In genomic region chr19:38441860-38442259, GRCm38 (mm10) we compare ENCODE assay signal across 23 mouse cellular contexts. TPM values are rescaled to one million over a fixed set of nuclear protein-coding genes. Genes with fewer than 3 reads are reported as not detected.
A peak's percentile ranks its signal among the peaks of the same experiment; 100 is the strongest.
DNase-seq lines count a peak whose midpoint lies in the region; ATAC-seq and TF ChIP-seq lines count a peak whose summit lies in the region.
"Had no signal": no experiment of that assay in that cellular context is flagged by ENCODE, and none has a peak within 500 bp of the region (broad histone marks: within the 10 kb centered on the region; RNA-seq: fewer than 3 reads in every experiment).

No protein-coding gene starts in this region.

- H3K4me3 ChIP-seq in hindbrain, postnatal 0 days (ENCODE audit: low read length) = no peak overlapping the region
- H3K4me3 ChIP-seq in hindbrain, embryonic 13.5 days = no peak overlapping the region
- no peak overlapping the region for H3K4me3 ChIP-seq in forebrain, embryonic 14.5 days (ENCODE audit: low read depth, low read length)
- H3K4me3 ChIP-seq: forebrain, embryonic 10.5 days; liver, embryonic 15.5 days; lung, embryonic 15.5 days; midbrain, embryonic 10.5 days had no signal

- no peak overlapping the region for H3K27ac ChIP-seq in hindbrain, postnatal 0 days
- no peak overlapping the region for H3K27ac ChIP-seq in hindbrain, embryonic 13.5 days
- H3K27ac ChIP-seq in forebrain, embryonic 14.5 days (ENCODE audit: low read depth, low read length) = no peak overlapping the region
- H3K27ac ChIP-seq: forebrain, embryonic 10.5 days; liver, embryonic 15.5 days; lung, embryonic 15.5 days; macrophage; midbrain, embryonic 10.5 days had no signal

- DNase-seq in hindbrain, postnatal 0 days (ENCODE audit: low spot score) = no peak
- DNase-seq in R1 (ENCODE audit: low read depth, low spot score) = peak; percentile 28
- peak; percentile 16 for DNase-seq in embryo, embryonic 11 days
- DNase-seq in forelimb bud, embryonic 11.5 days (ENCODE audit: low read depth, low spot score) = peak; percentile 24
- DNase-seq in left cerebral cortex, postnatal 25 days (ENCODE audit: low spot score in 2 of 2) = no peak
- no peak for DNase-seq in left cerebral cortex, postnatal 36 days (ENCODE audit: low spot score in 2 of 2)
- no peak for DNase-seq in forebrain, embryonic 14.5 days (ENCODE audit: low spot score)
- DNase-seq: adrenal gland, postnatal 36 days; cerebellum, adult 9-10 months; forebrain, postnatal 0 days; kidney, adult 2 months; kidney, postnatal 36 days; liver; thymus, adult 2 months; thymus, postnatal 4 days had no signal

- H3K4me2 ChIP-seq in hindbrain, postnatal 0 days (ENCODE audit: low read depth, low read length) = no peak overlapping the region
- no peak overlapping the region for H3K4me2 ChIP-seq in hindbrain, embryonic 13.5 days
- no peak overlapping the region for H3K4me2 ChIP-seq in forebrain, embryonic 14.5 days (ENCODE audit: low read length)
- H3K4me2 ChIP-seq: liver, embryonic 15.5 days; lung, embryonic 15.5 days had no signal

- H3K36me3 ChIP-seq in hindbrain, postnatal 0 days (ENCODE audit: insufficient read depth, low read length) = no peaks in the 10 kb centered on the region
- no peaks in the 10 kb centered on the region for H3K36me3 ChIP-seq in hindbrain, embryonic 13.5 days
- no peaks in the 10 kb centered on the region for H3K36me3 ChIP-seq in forebrain, embryonic 14.5 days (ENCODE audit: control insufficient read depth, insufficient read depth, low read length)
- H3K36me3 ChIP-seq: forebrain, embryonic 10.5 days; liver, embryonic 15.5 days; lung, embryonic 15.5 days; midbrain, embryonic 10.5 days had no signal

- WGBS in hindbrain, postnatal 0 days = 78% methylated on average over 8 of the region's 8 CpGs
- 80% methylated on average over 8 of the region's 8 CpGs for WGBS in hindbrain, embryonic 13.5 days
- 76% methylated on average over 8 of the region's 8 CpGs for WGBS in forebrain, embryonic 14.5 days

- no peak for ATAC-seq in hindbrain, postnatal 0 days
- no peak for ATAC-seq in hindbrain, embryonic 13.5 days (ENCODE audit: low FRiP score)
- no peak for ATAC-seq in forebrain, embryonic 14.5 days
- ATAC-seq: CD4-positive, CD25-positive, alpha-beta regulatory T cell, adult 4 months; forebrain, postnatal 0 days had no signal

- no peaks in the 10 kb centered on the region for H3K4me1 ChIP-seq in hindbrain, postnatal 0 days (ENCODE audit: insufficient read depth, low read length)
- H3K4me1 ChIP-seq in hindbrain, embryonic 13.5 days (replicated peaks) = no peaks in the 10 kb centered on the region
- no peaks in the 10 kb centered on the region for H3K4me1 ChIP-seq in forebrain, embryonic 14.5 days (ENCODE audit: control insufficient read depth, insufficient read depth, low read length)
- H3K4me1 ChIP-seq: forebrain, embryonic 10.5 days; liver, embryonic 15.5 days; lung, embryonic 15.5 days; midbrain, embryonic 10.5 days had no signal

- peak; percentile 18; the same call in 1 of the 2 replicates for TF ChIP-seq CTCF in hindbrain, postnatal 0 days (IDR thresholded peaks at IDR 0.05; ENCODE audit: low read depth)

- no peaks in the 10 kb centered on the region for H3K27me3 ChIP-seq in hindbrain, postnatal 0 days (ENCODE audit: insufficient read depth, low read length)
- no peaks in the 10 kb centered on the region for H3K27me3 ChIP-seq in hindbrain, embryonic 13.5 days
- no peaks in the 10 kb centered on the region for H3K27me3 ChIP-seq in forebrain, embryonic 14.5 days (replicated peaks; ENCODE audit: control insufficient read depth, insufficient read depth, low read length)
- H3K27me3 ChIP-seq: liver, embryonic 15.5 days; lung, embryonic 15.5 days had no signal

- intact Hi-C loops in left cerebral cortex, postnatal 25 days (cut with DNase I) = no loop called here
- intact Hi-C loops in left cerebral cortex, postnatal 36 days (cut with DNase I) = no loop called here

- H3K9me3 ChIP-seq in hindbrain, postnatal 0 days (ENCODE audit: low read length) = no peaks in the 10 kb centered on the region
- no peaks in the 10 kb centered on the region for H3K9me3 ChIP-seq in hindbrain, embryonic 13.5 days
- no peaks in the 10 kb centered on the region for H3K9me3 ChIP-seq in forebrain, embryonic 14.5 days (replicated peaks; ENCODE audit: control insufficient read depth, low read length)
- H3K9me3 ChIP-seq: forebrain, embryonic 10.5 days; liver, embryonic 15.5 days; lung, embryonic 15.5 days; midbrain, embryonic 10.5 days had no signal

- H3K9ac ChIP-seq in hindbrain, postnatal 0 days (replicated peaks; ENCODE audit: low read length) = no peak overlapping the region
- no peak overlapping the region for H3K9ac ChIP-seq in hindbrain, embryonic 13.5 days
- no peak overlapping the region for H3K9ac ChIP-seq in forebrain, embryonic 14.5 days (ENCODE audit: low read length)
- H3K9ac ChIP-seq: forebrain, postnatal 0 days; liver, embryonic 15.5 days; lung, embryonic 15.5 days had no signal

RNA-seq across cellular contexts. Expression of gene Plce1, which starts 39.0 kb away (rescaled TPM):
- 10.0 TPM in 2 replicates for total RNA-seq in hindbrain, postnatal 0 days (2014; rRNA removed)
- 5.2 and 5.7 TPM in 2 replicates for polyA plus RNA-seq in hindbrain, postnatal 0 days (2015; fragmentation: Nextera tagmentation; extraction: Ambion mirVana)
- 3.8 and 4.8 TPM in 2 replicates for polyA plus RNA-seq in hindbrain, embryonic 13.5 days (2015; fragmentation: Nextera tagmentation; extraction: Ambion mirVana)
- total RNA-seq in left cerebral cortex, postnatal 25 days (2021) = 1 to 10 TPM; 6.2 to 9.1 TPM
- total RNA-seq in left cerebral cortex, postnatal 36 days (2021) = 1 to 10 TPM; 3.9 to 7.9 TPM
- polyA plus RNA-seq in forebrain, embryonic 14.5 days (2014; fragmentation: Nextera tagmentation; extraction: Ambion mirVana) = 3.4 and 5.1 TPM in 2 replicates
- total RNA-seq: hematopoietic stem cell, adult 5-6 weeks had no signal
- polyA plus RNA-seq: macrophage had no signal

RNA-seq across cellular contexts. Expression of gene Slc35g1, which starts 46.1 kb away (rescaled TPM):
- total RNA-seq in hindbrain, postnatal 0 days (2014; rRNA removed) = 2.0 and 3.2 TPM in 2 replicates
- 1.4 and 1.5 TPM in 2 replicates for polyA plus RNA-seq in hindbrain, postnatal 0 days (2015; fragmentation: Nextera tagmentation; extraction: Ambion mirVana)
- 0.91 and 1.4 TPM in 2 replicates for polyA plus RNA-seq in hindbrain, embryonic 13.5 days (2015; fragmentation: Nextera tagmentation; extraction: Ambion mirVana)
- 1 to 10 TPM; 1.9 to 2.3 TPM for total RNA-seq in left cerebral cortex, postnatal 25 days (2021)
- total RNA-seq in left cerebral cortex, postnatal 36 days (2021) = 1 to 10 TPM; 1.6 to 2.6 TPM
- 1.1 and 1.4 TPM in 2 replicates for polyA plus RNA-seq in forebrain, embryonic 14.5 days (2014; fragmentation: Nextera tagmentation; extraction: Ambion mirVana)

Comparison
In these comparisons a context has a peak if more than half of its experiments do, and no peak if none do; other contexts are left out.
1. DNase-seq: peak in R1 (single experiment), embryo, embryonic 11 days (single experiment) and forelimb bud, embryonic 11.5 days (single experiment); none in hindbrain, postnatal 0 days (single experiment), left cerebral cortex, postnatal 25 days (0 of 2), left cerebral cortex, postnatal 36 days (0 of 2) and forebrain, embryonic 14.5 days (single experiment).